Mouse (Mus musculus): ENCODE measurements at regions not wholly inside any gene's neighbourhood (a gene's known extent, or its start where the extent isn't known, plus 50 kb on each side); places are given as distances from the start of the nearest gene placed in this dataset.
"Not testable (repeated sequence)": the region's sequence is repeated elsewhere in the genome, so short reads cannot be mapped to it uniquely, and the experiment has no call there.

DNA sequence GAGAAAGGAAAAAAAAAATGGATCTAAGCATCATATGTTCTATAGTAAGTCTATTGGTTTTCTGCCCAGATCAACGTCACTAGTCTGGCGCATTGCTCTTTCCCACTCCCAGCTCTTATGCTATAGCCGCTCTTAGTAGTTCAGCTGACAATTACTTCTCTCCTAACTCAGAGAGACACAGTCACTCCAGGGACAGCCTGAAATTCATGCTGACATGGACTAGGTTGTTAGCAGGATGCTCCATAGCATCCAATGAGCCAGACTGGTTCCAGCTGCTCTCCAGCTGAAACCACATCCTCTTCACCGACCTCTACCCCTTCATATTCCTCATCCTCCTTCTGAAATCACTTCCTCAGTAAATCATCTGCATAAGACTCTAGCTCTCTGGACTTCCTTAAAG, 187.0 kb upstream of the Ghr start:
- Histone ChIP-seq H3ac (ENCODE audit: control insufficient read depth, insufficient read length) (no peak overlapping the region), H3K79me2 (ENCODE audit: control insufficient read depth, insufficient read depth) (no peaks in the 10 kb centered on the region), H3K36me3 (ENCODE audit: control insufficient read depth, insufficient read depth) (no peaks in the 10 kb centered on the region), H3K4me3 (no peak overlapping the region), H3K27me3 (ENCODE audit: control insufficient read depth, insufficient read depth, insufficient read length) (no peaks in the 10 kb centered on the region), H3K4me2 (ENCODE audit: low read depth) (no peak overlapping the region)
- TF ChIP-seq SRF (IDR thresholded peaks at IDR 0.05; ENCODE audit: control insufficient read depth, insufficient read length, low read depth) (no peak), TCF3 (IDR thresholded peaks at IDR 0.05; ENCODE audit: insufficient read length, low read depth) (no peak), MYOD1 (IDR thresholded peaks at IDR 0.05; ENCODE audit: control insufficient read depth in 1 of 3, insufficient read length in 2 of 3, low read depth in 2 of 3) (no peak), USF1 (IDR thresholded peaks at IDR 0.05; ENCODE audit: low read depth) (no peak), TCF12 (IDR thresholded peaks at IDR 0.05; ENCODE audit: insufficient read depth, poor library complexity, severe bottlenecking) (no peak), REST (IDR thresholded peaks at IDR 0.05; ENCODE audit: insufficient read depth, insufficient read length) (no peak), POLR2A (IDR thresholded peaks at IDR 0.05; ENCODE audit: insufficient read length, low read depth) (no peak), E2F4 (IDR thresholded peaks at IDR 0.05; ENCODE audit: insufficient read depth) (no peak)

DNA sequence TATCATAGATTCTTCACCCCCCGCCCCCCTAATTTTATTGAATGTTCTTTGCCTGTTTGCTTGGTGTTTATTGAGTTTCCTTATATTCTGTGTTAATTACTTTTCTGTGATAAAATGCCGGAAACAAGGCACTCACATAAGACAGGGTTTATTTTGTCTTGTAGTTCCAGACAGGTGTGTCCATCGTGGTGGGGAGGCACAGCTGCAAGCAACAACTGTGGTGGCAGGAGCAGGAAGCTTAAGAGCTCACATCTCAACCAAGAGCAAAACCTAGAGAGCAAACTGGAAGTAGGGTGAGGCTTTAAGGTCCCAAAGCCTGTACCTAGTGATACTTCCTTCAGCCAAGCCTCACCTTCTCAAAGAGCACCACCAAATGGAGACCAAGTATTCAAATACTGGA, 181.4 kb upstream of the Ghr start:
- Histone ChIP-seq H3ac (ENCODE audit: control insufficient read depth, insufficient read length) (no peak overlapping the region), H3K27me3 (ENCODE audit: control insufficient read depth, insufficient read depth, insufficient read length) (no peaks in the 10 kb centered on the region), H3K79me2 (ENCODE audit: control insufficient read depth, insufficient read depth) (no peaks in the 10 kb centered on the region), H3K4me3 (no peak overlapping the region), H3K4me2 (ENCODE audit: low read depth) (no peak overlapping the region), H3K36me3 (ENCODE audit: control insufficient read depth, insufficient read depth) (no peaks in the 10 kb centered on the region)
- TF ChIP-seq TCF3 (IDR thresholded peaks at IDR 0.05; ENCODE audit: insufficient read length, low read depth), result peak; percentile 6
- TF ChIP-seq USF1 (IDR thresholded peaks at IDR 0.05; ENCODE audit: low read depth), result no peak
- peak in 2 of 3 experiments; percentile 65 to 75 for TF ChIP-seq MYOD1 (IDR thresholded peaks at IDR 0.05; ENCODE audit: control insufficient read depth in 1 of 3, insufficient read length in 2 of 3, low read depth in 2 of 3)
- peak in 2 of 3 experiments; percentile 53 to 78 for TF ChIP-seq MYOG (IDR thresholded peaks at IDR 0.05; ENCODE audit: control insufficient read depth in 1 of 3, insufficient read depth in 1 of 3, insufficient read length in 2 of 3, low read depth in 2 of 3)
- peak; percentile 44 for TF ChIP-seq TCF12 (IDR thresholded peaks at IDR 0.05; ENCODE audit: insufficient read depth, poor library complexity, severe bottlenecking)
- TF ChIP-seq POLR2A (IDR thresholded peaks at IDR 0.05; ENCODE audit: insufficient read length, low read depth), result no peak

- no peaks in the 10 kb centered on the region for H3K79me2 ChIP-seq (ENCODE audit: control insufficient read depth, insufficient read depth)
- no peaks in the 10 kb centered on the region for H3K36me3 ChIP-seq (ENCODE audit: control insufficient read depth, insufficient read depth)
- peak overlapping the region; percentile 25 for H3K4me2 ChIP-seq (ENCODE audit: low read depth)
- H3K27me3 ChIP-seq (ENCODE audit: control insufficient read depth, insufficient read depth, insufficient read length), result no peaks in the 10 kb centered on the region
- H3ac ChIP-seq (ENCODE audit: control insufficient read depth, insufficient read length), result no peak overlapping the region
- TF ChIP-seq CEBPB (IDR thresholded peaks at IDR 0.05; ENCODE audit: insufficient read depth, poor library complexity, severe bottlenecking) (no peak), USF1 (IDR thresholded peaks at IDR 0.05; ENCODE audit: low read depth) (no peak), REST (IDR thresholded peaks at IDR 0.05; ENCODE audit: insufficient read depth, insufficient read length) (no peak), TCF12 (IDR thresholded peaks at IDR 0.05; ENCODE audit: insufficient read depth, poor library complexity, severe bottlenecking) (no peak), MYOG (IDR thresholded peaks at IDR 0.05; ENCODE audit: control insufficient read depth in 1 of 3, insufficient read depth in 1 of 3, insufficient read length in 2 of 3, low read depth in 2 of 3) (peak in 2 of 3 experiments; percentile 20 to 73), MYOD1 (IDR thresholded peaks at IDR 0.05; ENCODE audit: control insufficient read depth in 1 of 3, insufficient read length in 2 of 3, low read depth in 2 of 3) (peak in 2 of 3 experiments; percentile 17 to 53)
- H3K4me3 ChIP-seq, result no peak overlapping the region
Measured at GRCm38 (mm10) chr15:3760396-3760795, 177.1 kb upstream of the Ghr start.

GRCm38 (mm10) chr15:3755636-3756035, 172.3 kb upstream of the Ghr start:
- TF ChIP-seq TCF12 (IDR thresholded peaks at IDR 0.05; ENCODE audit: insufficient read depth, poor library complexity, severe bottlenecking), result no peak
- TF ChIP-seq USF1 (IDR thresholded peaks at IDR 0.05; ENCODE audit: low read depth), result no peak
- no peak for TF ChIP-seq REST (IDR thresholded peaks at IDR 0.05; ENCODE audit: insufficient read depth, insufficient read length)
- TF ChIP-seq MYOG (IDR thresholded peaks at IDR 0.05; ENCODE audit: control insufficient read depth in 1 of 3, insufficient read depth in 1 of 3, insufficient read length in 2 of 3, low read depth in 2 of 3), result no peak
- TF ChIP-seq E2F4 (IDR thresholded peaks at IDR 0.05; ENCODE audit: insufficient read depth), result no peak
- TF ChIP-seq MYOD1 (IDR thresholded peaks at IDR 0.05; ENCODE audit: control insufficient read depth in 1 of 3, insufficient read length in 2 of 3, low read depth in 2 of 3), result no peak
- no peak for TF ChIP-seq CEBPB (IDR thresholded peaks at IDR 0.05; ENCODE audit: insufficient read depth, poor library complexity, severe bottlenecking)
- TF ChIP-seq POLR2AphosphoS2 (IDR thresholded peaks at IDR 0.05; ENCODE audit: insufficient read length, low read depth), result no peak
- TF ChIP-seq SRF (IDR thresholded peaks at IDR 0.05; ENCODE audit: control insufficient read depth, insufficient read length, low read depth), result no peak
- no peak for TF ChIP-seq TCF3 (IDR thresholded peaks at IDR 0.05; ENCODE audit: insufficient read length, low read depth)
- no peak for TF ChIP-seq MAX (IDR thresholded peaks at IDR 0.05; ENCODE audit: low read depth)
- no peak for TF ChIP-seq POLR2A (IDR thresholded peaks at IDR 0.05; ENCODE audit: insufficient read length, low read depth)
- H3ac ChIP-seq (ENCODE audit: control insufficient read depth, insufficient read length), result no peak overlapping the region
- no peak overlapping the region for H3K4me3 ChIP-seq
- no peaks in the 10 kb centered on the region for H3K79me2 ChIP-seq (ENCODE audit: control insufficient read depth, insufficient read depth)
- H3K27me3 ChIP-seq (ENCODE audit: control insufficient read depth, insufficient read depth, insufficient read length), result no peaks in the 10 kb centered on the region
- no peak overlapping the region for H3K4me2 ChIP-seq (ENCODE audit: low read depth)
- H3K36me3 ChIP-seq (ENCODE audit: control insufficient read depth, insufficient read depth), result no peaks in the 10 kb centered on the region

DNA sequence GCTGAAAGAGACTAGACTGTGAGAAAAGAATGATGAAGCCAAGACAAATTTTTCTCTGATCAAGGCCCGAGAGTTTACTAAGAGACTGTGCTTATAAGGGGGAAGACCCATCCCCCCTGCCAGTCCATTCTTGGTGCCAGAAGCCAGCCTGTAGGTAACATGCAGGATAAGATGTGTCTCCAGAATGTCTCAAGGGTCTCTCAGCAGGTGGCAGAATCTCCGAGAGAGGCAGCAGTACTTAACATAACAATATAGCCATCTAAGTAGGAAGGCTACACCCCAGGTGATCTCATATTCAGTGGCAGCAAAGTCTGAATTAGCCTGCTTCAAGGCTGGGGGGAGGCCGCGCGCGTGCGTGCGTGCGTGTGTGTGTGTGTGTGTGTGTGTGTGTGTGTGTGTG, 164.8 kb upstream of the Ghr start:
- H3ac ChIP-seq (ENCODE audit: control insufficient read depth, insufficient read length), result not testable (repeated sequence)

More for the DNA sequence above, 164.8 kb upstream of the Ghr start:
- not testable (repeated sequence) for H3K4me2 ChIP-seq (ENCODE audit: low read depth); H3K36me3 ChIP-seq (ENCODE audit: control insufficient read depth, insufficient read depth); H3K79me2 ChIP-seq (ENCODE audit: control insufficient read depth, insufficient read depth); H3K27me3 ChIP-seq (ENCODE audit: control insufficient read depth, insufficient read depth, insufficient read length); H3K4me3 ChIP-seq
